Mouse (Mus musculus) gastrocnemius, postnatal 25 days (tissue): ENCODE measurements around the gene Sh2b2. TPM values are rescaled to one million over a fixed set of nuclear protein-coding genes. Genes with fewer than 3 reads are reported as not detected.

Experiments
- DNase-seq: peaks from one replicate; pipeline ENCODE4 v3.0.0; 2022
- long read RNA-seq, 2 experiments: library from polyadenylated mRNA; stranded (forward); transcript quantifications; one replicate each; pipeline ENCODE4 v2.0.0; 2021
- total RNA-seq, 2 experiments: library from RNA; stranded (reverse); gene quantifications; 1 replicate in 1 of 2; 2 replicates in 1 of 2; pipeline ENCODE4 v1.2.3; 2021

Sh2b2 gene
- 1 to 10 TPM; 2.8 to 6.1 TPM for total RNA-seq
- long read RNA-seq, experiment 1, partial matches to known transcripts: 0 of 3 reads
- long read RNA-seq, experiment 1, other reads (novel, unspliced or antisense): 1 of 3 reads
- long read RNA-seq, experiment 2, partial matches to known transcripts: 0 of 6 reads
- long read RNA-seq, experiment 2, other reads (novel, unspliced or antisense): 2 of 6 reads

DNA sequence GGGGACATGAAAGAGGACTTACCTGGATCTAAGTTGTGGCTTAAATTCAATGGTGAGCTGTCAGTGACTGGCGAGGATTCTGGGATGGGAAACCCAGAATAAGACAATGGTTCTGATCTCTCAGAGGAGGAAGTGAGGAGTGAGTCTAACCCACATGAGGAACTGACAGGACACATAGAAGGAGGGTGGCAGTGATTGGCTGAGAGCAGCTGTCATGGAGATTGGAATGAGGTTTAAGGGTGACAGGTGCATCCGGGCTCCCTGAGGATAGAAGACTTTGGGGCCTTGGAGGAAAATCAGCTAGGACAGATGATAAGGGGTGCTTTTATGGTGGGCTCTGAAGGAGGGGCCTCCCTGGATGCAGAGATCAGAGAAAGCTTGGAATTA is at the start of gene Sh2b2:
TSS of gene Sh2b2 (minus strand) at position 105 of the 387 bp plus-strand sequence.
- no peak for DNase-seq

DNA sequence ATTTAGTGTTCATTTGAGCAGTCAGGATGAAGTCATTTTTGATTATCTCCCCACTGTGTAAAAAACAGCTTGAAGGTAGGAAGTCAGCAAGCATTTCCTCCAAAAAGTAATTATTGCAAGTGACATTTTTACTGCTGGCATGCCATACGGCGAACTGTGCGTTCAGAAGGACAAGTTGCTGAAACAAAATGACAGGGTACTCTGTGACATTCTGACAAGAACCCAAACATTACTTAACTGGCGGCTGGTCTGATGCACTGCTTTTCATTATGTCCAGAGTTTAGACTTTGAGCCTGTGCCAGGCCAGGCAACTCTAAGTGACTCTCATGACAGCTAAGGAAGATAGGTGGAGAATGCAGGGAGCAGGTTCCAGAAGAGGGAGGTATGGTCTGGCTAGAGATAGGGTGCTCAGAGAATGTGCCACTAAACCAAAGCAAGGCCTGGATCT is 46.6 kb upstream of the Sh2b2 start:
- DNase-seq: no peak

DNA sequence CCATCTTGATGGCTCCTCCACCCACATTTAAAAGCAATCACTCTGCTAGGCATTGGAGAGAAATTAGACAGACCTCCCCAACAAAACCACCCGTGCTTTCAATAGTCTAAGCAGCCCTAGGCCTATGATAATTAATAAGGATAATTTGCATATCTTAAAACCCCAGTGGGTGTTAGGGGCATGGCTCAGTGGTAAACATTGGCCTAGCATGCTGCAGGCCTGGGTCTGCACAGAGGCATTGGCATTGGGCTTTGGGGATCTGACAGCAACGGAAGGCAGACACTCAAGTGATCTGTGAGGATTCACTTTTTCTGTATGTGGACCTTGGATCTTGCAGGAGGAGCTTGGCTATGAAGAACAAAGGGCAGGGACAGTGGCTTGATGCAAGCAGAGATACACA is 46.0 kb upstream of the Sh2b2 start:
- DNase-seq: no peak

DNA sequence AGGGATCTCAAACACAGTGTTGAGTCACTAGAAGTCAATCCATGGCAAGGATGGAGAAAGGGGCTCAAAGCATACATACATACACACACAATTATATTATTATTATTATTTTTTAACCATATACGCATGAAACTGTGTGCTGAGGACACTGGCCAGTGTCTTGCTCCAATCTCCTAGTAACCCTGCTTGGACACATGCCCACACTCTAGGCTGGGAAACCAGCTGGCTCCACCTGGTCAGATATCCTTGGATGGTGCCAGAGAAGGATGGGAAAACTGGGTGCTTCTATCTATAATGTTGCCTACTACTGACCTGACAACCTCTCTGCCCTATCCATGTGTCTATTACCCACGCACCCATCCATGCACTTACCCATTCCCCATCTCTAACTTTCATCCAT is 45.2 kb upstream of the Sh2b2 start:
- no peak for DNase-seq

DNA sequence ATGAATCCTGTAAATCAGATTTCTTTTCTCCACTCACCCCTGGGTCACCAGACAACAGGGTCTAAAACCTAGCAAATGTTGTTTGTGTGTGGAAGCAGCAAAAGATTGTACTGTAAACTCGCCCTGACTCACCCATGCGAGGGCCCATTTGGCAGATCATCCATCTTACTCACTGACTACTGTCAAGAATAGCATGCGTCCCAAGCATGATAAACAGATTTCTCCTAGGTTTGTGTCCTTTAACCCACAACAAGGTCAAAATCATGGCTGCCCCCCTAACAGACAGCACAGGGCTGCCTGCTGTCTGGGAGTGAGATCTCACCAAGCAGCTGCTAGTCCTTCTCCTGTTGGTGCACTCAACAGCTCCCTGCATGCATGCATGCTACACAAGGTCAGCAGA is 43.4 kb upstream of the Sh2b2 start:
- DNase-seq: no peak

DNA sequence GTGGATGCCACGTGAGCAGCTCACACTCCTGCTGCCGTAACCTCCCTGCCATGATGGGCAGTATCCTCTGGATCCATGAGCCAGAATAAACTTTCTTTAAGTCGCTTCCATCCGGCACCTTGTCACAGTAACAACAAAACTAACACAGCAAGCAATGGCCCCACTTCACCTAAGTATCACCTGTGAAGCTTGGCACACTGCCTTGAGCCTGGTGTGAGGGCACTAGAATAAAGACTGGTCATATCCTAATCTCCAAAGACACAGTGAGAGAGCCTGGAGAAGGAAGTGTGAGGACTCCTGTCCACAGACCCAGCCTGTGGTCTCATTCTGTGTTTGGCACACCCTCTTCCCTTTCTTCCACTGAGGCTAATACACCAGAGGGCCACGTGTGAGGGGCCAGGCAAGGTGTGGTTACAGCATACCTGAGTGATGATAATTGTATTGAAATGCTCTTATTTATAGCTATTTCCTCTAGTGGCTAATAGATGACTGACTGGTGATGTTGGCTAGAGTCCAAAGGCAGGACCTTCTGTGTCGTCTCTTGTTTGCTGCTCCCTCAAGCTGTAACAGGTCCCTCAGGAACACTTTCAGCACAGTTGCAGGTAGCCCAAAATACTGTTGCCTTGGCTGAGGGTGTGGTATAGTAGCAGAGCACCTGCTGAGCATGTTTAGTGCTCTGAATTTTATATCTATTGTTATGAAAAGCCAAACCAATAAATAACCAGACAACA is 42.2 kb upstream of the Sh2b2 start:
- no peak for DNase-seq

DNA sequence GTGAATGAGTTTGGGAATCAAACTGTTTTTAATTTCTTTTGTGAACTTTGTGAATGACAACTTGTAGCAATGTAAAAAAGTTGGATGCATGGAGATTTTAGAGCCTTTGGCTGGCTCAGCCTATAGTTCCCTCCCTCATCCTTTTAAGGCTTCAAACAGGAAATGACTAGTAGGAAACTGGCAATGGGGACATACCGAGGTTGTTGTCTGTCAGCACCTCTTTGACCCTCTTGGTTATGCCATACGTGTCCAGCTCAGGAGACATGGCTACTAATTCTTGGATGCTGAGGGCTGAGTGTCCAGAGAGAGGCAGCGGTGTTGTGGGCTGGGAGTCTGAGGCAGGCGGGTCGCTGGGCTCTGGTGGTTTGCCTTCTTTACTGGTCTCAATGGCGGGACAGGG is 40.2 kb upstream of the Sh2b2 start:
- DNase-seq: no peak

DNA sequence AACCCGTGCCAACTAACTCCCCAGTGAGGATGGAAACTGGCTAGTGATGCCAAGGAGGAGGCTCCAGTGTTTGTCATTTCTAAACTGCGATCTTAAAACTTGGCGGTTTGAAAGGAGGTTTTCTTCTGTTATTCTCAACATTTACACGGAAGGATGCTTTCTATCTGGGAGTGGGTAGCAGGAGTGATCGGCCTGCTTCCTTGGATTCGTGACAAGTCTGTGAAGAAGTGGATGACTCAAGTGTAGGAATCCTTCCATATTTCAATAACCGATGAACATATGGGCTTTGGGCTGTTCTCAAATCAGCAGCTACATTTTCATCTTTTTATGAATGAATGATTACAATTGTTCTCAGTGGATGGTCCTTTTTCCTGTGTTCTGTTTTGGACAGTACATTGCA is 38.8 kb upstream of the Sh2b2 start:
- DNase-seq: no peak

DNA sequence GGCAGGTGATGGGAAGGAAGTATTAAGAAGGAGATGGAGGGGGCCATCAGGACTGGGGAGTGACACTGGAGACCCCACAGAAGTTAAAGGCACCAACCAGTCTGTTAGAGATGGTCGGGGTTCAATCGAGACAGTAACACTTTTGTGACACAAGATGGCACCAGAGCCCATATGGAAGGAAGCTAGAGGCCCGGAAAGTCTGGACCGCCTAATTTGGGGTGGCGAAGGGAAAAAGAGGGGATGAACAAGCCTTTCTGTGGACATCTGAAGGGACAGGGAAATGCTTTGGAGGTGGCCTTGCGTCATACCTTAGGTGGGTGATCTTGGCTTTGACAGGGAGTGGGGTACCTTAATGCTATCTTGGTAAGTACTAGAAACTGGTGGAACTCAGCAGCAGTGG is 35.0 kb upstream of the Sh2b2 start:
- DNase-seq: no peak

DNA sequence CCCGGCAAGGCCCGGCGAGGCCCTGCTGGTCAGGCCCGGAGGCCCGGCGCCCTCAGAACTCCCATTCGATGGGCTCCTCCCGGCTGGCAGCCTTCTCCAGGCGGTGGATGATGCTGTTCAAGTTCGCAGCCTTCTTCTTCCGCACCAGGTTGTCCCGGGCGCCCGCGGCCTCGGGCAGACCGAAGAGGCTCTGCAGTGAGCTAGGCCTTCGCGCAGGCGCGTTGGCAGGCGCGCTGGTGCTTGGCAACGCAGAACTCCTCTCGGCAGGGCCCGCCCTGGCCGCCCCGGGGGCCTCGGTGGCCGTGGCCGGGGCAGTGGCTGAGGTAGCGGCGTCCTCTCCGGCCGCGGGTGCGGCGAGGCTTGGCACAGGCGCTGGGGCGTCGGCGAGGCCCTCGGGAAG is 28.4 kb upstream of the Sh2b2 start:
- no peak for DNase-seq

DNA sequence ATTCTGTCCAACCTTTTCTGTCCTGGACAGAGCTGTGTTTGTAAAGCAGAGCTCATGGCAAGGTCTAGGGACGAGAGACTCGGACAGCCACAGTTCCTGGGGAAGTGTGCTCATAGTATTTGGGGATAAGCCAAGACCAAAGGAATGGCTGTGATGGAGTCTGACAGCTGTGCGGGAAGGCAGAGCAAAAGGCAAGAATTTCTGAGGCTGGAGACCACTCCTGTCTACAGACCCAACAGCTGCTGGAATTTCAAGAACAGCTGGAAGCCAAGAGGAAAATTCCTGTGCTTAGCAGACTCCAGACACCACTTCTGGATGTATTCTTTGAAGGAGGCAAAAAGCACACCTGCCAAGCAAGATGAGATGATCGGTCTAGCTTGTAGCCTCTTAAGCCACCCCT is 23.6 kb upstream of the Sh2b2 start:
- no peak for DNase-seq

DNA sequence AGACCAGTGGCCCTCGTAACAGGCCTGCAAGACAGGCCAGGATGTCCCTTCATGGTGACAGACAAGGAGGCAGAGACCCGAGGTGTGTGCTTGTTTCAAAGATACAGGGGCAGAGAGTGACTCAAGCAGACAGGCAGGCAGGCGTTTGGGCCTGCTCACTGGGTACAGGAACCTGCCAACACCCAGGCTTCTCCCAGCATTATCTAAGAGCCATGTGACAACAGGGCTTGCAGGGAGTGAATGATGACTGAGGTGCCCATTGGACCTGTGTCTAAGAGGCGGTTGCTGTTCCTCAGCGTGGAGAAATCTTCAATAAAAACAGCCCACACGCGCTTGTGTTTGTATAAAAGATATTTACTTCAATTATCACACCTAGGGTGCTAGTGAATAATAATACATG is 19.7 kb upstream of the Sh2b2 start:
- no peak for DNase-seq

DNA sequence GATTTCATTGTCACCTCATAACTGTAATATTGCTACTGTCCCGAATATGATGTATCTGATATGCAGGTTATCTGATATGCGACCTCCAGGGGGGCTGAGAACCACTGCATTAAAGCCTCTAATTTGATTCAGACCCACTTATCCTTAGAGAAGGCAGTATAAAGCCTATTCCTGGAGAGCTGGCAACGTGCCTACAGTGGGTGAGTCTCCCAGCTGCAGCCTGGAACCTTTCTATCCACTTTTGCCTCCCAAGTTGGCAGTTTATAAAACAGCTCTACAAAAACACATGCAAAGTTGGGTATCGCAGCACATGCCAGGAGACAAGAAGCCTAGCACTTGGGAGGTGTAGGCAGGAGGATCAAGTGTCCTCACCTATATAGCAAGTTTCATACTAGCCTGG is 17.0 kb upstream of the Sh2b2 start:
- DNase-seq: no peak

DNA sequence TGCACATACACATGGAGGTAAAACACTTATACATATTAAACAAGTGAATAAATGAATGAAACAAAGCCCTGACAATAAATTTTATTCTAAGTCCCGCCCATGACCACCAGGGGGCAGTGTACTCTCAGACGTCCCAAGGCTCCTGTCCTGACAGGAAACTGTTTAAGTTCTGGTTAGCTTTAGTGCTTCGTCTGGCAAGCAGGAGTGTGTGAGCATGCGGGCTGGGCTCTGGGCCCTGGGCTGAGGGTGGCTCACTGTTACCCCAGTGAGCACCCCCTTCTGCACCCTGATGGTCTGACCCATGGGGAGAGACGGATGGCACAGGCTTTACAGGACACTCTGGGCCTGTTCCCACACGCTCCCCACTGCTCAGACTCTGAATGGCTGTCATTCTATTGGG is 12.6 kb upstream of the Sh2b2 start:
- DNase-seq: peak; percentile 29

DNA sequence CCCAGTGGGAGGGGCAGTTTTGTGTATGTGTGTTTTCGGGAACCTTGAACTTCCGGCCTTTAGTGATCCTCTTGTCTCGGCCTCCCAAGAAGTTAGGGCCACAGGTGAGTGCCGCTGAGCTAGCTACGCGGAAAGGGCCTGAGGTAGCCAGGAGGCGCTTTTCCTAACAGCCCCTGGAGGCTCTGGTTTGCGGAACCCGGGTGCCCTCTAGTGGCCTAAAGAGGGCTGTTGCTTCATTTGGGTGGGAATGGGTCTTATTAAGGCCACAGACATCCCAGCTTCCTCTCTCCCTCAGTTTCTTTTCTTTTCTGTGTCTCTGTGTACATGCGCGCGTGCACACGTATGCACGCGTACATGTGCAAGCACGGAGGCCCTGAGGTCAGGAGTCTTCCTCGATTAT is 6.5 kb upstream of the Sh2b2 start:
- DNase-seq: peak; percentile 58

DNA sequence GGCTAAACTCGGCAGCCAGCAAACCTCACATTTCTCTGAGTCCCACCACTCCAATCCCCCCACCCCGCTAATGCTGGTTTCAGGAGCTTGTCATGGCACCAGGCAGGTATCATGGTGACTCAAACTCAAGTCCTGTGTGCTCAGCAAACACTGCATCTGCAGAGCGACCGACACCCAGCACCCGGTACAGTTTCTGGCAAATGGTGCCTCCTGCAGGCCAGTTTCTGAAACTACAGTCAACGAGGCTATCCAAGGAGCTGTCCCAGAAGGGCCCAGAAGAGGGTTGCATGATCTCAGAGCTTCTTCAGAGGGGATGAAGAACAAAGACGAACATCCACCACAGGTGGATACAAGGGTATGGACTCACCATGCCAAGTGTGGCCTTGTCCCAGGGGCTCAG is 4.6 kb upstream of the Sh2b2 start:
- no peak for DNase-seq

DNA sequence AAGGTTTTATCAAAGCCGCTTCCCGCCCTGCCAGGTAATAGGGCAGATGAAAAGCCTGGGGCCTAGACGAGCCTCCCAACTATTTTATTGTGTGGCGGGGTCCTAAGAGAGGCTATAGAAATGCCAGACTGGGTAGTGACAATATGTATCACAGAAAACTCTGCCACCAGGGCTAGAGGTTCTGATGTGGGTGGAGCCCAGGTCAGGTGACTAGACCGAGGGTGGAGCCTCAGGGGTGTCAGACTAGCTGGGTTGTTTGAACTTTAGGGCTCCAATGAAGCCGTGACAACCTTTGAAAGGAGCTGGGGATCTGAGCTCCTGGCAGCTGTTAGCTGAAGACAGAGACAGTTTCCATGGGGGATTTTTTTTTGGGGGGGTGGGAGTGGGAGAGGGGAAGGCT is 2.1 kb upstream of the Sh2b2 start:
- DNase-seq: no peak

DNA sequence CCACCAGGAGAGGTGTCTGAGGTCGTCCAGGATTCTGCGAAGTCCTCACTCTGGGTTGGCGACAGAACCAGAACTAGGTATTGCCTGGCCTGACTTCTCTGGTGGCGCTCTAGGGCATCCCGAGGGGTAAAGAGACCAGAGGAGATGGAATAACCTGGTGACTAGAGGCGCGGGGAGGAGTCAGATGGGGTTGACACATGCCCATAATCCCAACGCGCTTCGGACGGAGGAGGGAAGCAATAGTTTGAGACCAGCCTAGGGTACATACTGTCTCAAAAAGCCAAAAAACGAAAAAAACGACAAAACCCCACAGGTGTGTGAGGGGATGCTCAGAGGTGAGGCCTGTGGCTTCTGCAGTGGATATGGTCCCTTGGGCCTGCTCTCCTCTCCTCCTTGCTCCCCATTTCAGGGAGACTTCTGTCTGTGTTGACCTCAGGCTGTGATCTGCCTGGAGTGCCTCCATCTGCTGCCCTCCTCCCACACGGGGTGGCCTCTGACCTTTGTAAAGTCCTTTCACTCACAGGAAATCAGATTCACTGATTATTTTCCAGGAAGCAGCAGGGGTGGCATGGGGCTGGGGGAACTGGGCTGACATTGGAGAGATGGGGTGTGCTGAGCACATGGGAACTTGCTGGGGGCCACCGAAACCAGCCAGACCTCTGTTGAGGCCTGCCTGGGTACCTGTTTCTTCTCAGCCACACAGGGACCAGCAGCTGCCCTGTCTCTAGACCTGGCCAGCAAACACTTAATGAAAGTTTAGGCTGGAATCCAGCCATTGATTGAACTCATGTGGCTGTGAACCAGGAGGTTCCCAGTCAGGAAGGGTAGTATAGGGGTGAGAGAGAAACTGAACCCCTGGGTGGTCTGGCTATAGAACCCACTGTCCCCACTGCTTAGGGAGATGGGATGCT is 560 bp downstream of the Sh2b2 start:
- DNase-seq: no peak

DNA sequence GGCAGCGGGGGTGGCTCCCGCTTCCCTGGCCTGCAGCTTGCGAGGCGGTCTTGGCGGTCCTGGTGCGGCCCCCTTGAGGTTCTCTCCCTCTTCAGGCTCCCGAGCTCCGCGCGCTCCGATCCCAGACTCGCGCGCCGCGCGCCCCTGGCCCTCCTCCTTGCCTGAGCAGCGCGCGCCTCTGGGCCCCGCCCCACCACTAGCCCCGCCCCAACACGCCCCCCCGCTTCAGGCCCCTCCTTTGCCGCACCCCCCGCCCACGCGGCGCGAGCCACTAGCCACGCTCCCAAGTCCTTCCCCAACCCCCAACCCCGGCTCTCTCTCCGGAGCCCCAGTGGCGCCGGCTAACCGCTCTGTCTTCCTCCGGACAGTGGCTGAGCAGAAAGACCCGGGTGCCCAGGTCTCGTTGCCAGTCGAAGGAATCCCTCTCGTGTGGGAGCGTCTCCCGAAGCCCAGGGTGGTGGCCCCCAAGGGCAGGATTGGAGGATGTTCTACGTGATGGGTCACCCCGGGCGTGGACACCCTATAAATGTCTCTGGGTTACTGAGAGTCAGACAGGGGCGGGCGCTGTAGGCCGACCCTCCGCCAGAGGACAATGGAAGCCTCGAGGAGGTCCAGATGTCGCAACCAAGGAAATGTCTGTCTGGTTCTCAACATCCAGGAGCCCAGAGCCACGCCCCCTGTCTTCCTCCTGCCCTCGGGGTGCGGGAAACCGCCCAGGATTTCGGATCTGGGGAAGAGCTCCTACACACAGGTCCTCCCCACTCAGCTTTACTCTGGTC is 1.4 kb downstream of the Sh2b2 start:
- DNase-seq: peak; percentile 86

DNA sequence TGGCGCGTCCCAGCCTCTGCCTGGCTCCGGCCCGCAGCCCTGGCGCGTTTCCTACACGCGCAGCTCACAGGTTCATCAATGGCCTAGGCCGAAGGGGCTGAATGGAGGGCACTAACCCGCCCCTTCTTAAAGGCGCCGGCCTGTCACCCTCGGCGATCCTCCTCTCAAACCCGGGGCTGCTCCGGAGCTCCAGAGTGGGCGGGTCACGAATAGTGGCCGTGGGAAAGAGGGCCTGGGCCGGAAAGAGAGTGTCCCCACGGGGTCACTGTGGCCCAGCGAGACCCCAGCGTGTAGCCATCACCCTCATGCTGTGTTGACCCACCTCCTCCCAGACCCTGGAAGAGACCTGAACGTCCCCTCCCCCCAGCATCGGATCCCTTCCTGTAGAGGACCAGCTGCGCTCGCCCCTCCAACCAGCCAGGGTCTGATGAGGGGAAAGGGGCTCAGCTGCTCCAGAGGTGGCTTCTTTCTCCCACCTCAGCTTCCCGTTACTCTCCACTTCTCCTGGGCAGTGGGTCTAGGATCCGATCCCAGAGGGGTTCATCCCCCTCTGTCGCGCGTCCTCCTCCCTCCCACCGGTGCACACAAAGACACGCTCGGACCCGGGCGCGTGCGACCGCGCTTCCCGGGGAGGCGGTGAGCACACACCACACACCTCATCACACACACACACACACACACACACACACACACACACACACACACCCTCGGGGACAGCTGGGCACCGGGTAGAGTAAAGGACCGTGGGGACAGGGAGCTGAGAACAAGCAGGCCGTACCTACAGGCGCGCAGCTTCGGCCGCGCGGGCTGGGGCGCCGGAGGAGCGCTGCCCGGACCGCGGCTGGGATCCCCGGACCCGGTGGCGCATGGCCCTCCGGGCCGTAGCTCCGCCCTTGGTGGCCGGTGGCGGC is 2.2 kb downstream of the Sh2b2 start:
- DNase-seq: no peak

DNA sequence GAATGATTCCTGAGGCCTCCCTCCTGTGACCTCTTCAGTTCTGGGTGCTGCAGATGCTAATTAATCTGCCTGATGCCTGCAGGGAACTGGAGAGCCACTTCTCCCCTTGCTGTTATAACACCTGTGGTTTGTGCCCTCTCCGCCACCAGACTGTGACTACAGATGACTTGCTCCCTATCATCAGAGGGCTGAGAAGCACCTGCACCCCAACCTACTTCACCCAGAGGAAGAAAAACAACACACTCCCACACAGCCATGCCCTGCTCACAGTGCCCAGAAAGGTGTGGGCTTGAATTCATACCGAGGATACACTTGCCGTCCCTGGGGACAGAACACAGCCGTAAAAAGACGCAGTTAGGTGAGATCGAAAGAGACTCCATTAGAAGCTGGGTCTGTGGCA is 5.2 kb downstream of the Sh2b2 start:
- DNase-seq: no peak
